Mouse (Mus musculus): ENCODE results near the gene Ccdc138. TPM values are rescaled to one million over a fixed set of nuclear protein-coding genes. Genes with fewer than 3 reads are reported as not detected.

Gene Ccdc138
- total RNA-seq, 1 experiment from 2014 or later, result 3.8 TPM

- no peak for DNase-seq
Observed at GRCm38 (mm10) chr10:58585427-58586223, 87.9 kb downstream of the Ccdc138 start.

- DNase-seq, result no peak
Observed at GRCm38 (mm10) chr10:58594486-58594885, 96.7 kb downstream of the Ccdc138 start.

- DNase-seq, result no peak
Observed at GRCm38 (mm10) chr10:58595197-58595596, 97.4 kb downstream of the Ccdc138 start.

GRCm38 (mm10) chr10:58595821-58596220 is 98.1 kb downstream of the Ccdc138 start:
- DNase-seq, result no peak

GRCm38 (mm10) chr10:58600151-58600550 is 102.4 kb downstream of the Ccdc138 start:
- DNase-seq, result no peak

GRCm38 (mm10) chr10:58600983-58601382 is 103.2 kb downstream of the Ccdc138 start:
- DNase-seq, result peak; percentile 57

GRCm38 (mm10) chr10:58601431-58601901 is 103.7 kb downstream of the Ccdc138 start:
- peak; percentile 40 for DNase-seq

- no peak for DNase-seq
Observed at GRCm38 (mm10) chr10:58601946-58602345, 104.2 kb downstream of the Ccdc138 start.

- DNase-seq, result peak; percentile 77
Observed at GRCm38 (mm10) chr10:58604779-58605178, 107.0 kb downstream of the Ccdc138 start.

- no peak for DNase-seq
Observed at GRCm38 (mm10) chr10:58606356-58606755, 108.6 kb downstream of the Ccdc138 start.

GRCm38 (mm10) chr10:58608858-58609257 is 111.1 kb downstream of the Ccdc138 start:
- DNase-seq, result no peak

- DNase-seq, result peak; percentile 47
Observed at GRCm38 (mm10) chr10:58610484-58611261, 112.9 kb downstream of the Ccdc138 start.

- no peak for DNase-seq
Observed at GRCm38 (mm10) chr10:58614601-58615000, 116.9 kb downstream of the Ccdc138 start.

GRCm38 (mm10) chr10:58616565-58616964 is 118.8 kb downstream of the Ccdc138 start:
- DNase-seq, result no peak

GRCm38 (mm10) chr10:58618501-58619216 is 120.9 kb downstream of the Ccdc138 start:
- DNase-seq, result no peak

GRCm38 (mm10) chr10:58619266-58619665 is 121.5 kb downstream of the Ccdc138 start:
- no peak for DNase-seq

GRCm38 (mm10) chr10:58624848-58625711 is 127.3 kb downstream of the Ccdc138 start:
- no peak for DNase-seq
